Mouse (Mus musculus) heart, postnatal 25 days (tissue): ENCODE measurements around the gene Nr1h2. TPM values are rescaled to one million over a fixed set of nuclear protein-coding genes. Genes with fewer than 3 reads are reported as not detected.

Experiments
- DNase-seq: peaks from one replicate; pipeline ENCODE4 v3.0.0; 2022; ENCODE audit warnings: low spot score
- intact Hi-C: fragments of 180-260 bp; cut with DNase I; formaldehyde crosslinking; loops from one replicate; pipeline ENCODE4 v1.15.1; 2025
- total RNA-seq, 2 experiments: library from RNA; stranded (reverse); gene quantifications; 2 replicates each; pipeline ENCODE4 v1.2.3; 2021

Nr1h2 gene
- 10 to 100 TPM; 40.7 to 48.4 TPM for total RNA-seq

GRCm38 (mm10) chr7:44553826-44554225 lies at the start of gene Nr1h2:
Nr1h2 (minus strand) TSS chr7:44553951.
- intact Hi-C loops: loop anchor here (2.0 to 5.0 kb wide), 3 partner anchors 29 to 307 kb away; partner anchors contain the start of genes 1700028J19Rik, 2410002F23Rik and Mybpc2
- DNase-seq: peak; percentile 91

- DNase-seq: no peak
- intact Hi-C loops: no loop called here
Measured at GRCm38 (mm10) chr7:44603186-44603855, 49.6 kb upstream of the Nr1h2 start.

GRCm38 (mm10) chr7:44602443-44602842 lies 48.7 kb upstream of the Nr1h2 start:
- intact Hi-C loops: no loop called here
- no peak for DNase-seq

GRCm38 (mm10) chr7:44601646-44602045 lies 47.9 kb upstream of the Nr1h2 start:
- no peak for DNase-seq
- intact Hi-C loops: no loop called here

DNA sequence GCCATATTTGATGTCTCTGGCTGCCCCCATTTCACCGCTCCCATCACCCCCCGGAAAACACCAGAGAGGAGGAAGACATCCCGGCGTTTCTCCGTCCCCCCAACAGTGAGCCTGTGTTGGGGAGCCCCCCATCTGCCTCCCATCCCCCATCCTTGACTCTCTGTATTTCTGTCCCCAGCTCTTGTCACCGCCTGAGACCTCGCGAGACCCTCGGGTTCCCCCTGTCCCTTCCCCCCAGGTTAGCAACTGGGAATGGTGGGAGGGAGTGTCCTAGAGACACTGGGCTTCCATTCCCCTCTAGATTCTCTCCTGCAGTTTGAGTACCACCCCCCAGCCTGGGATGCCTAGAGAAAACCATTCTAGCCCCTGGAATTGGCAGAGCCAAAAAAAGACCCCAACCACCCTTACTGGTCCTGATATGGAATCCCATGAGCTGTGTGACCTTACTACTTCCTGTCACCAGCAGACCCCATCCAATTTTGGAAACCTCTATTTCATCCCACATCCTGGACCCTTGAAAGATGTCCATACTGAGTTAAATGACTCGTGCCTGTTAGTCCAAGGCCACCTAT lies 47.0 kb upstream of the Nr1h2 start:
- DNase-seq: no peak
- intact Hi-C loops: no loop called here

GRCm38 (mm10) chr7:44598336-44598735 lies 44.6 kb upstream of the Nr1h2 start:
- no peak for DNase-seq
- intact Hi-C loops: no loop called here

DNA sequence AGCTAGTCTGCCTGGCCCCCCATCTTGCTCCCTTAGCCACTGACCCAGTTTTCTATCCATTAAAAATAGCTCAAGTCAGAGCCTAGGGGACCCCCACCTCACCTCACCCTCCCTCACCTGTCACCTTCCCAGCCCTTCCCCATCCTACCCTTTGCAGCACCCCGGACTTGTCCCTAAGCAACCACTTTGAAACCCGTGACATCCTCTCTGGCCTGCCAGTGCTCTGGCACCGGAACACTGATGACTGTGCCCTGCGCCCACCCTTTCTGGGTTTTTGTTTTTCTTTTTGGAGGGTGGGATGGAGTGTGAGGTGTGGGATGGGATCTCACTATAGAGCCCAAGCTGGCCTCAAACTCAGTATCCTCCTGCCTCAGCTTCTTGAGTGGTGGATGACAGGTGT lies 43.9 kb upstream of the Nr1h2 start:
- DNase-seq: no peak

GRCm38 (mm10) chr7:44596996-44597538 lies 43.3 kb upstream of the Nr1h2 start:
- intact Hi-C loops: no loop called here
- DNase-seq: no peak

More for the DNA sequence above, 43.9 kb upstream of the Nr1h2 start:
- intact Hi-C loops: no loop called here

DNA sequence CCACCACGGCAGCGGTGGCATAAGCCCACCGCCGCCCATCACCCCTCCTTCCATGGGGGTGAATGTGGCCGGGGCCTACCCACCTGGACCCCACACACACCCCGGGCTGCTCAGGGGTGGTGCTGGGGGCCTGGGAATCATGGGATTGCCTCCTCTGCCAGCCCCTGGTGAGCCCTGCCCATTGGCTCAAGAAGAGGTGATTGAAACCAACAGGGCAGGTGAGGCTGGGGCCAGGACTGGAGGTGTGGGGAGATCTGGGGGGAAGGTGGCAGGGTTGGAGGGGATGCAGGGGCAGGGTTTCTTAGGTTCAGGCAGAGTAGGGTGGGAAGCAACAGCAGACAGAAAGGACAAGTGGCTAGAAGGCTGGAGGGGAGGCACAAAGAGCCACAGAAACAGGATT lies 42.3 kb upstream of the Nr1h2 start:
- intact Hi-C loops: no loop called here
- no peak for DNase-seq

- intact Hi-C loops: no loop called here
- DNase-seq: no peak
Measured at GRCm38 (mm10) chr7:44595131-44595561, 41.4 kb upstream of the Nr1h2 start.

DNA sequence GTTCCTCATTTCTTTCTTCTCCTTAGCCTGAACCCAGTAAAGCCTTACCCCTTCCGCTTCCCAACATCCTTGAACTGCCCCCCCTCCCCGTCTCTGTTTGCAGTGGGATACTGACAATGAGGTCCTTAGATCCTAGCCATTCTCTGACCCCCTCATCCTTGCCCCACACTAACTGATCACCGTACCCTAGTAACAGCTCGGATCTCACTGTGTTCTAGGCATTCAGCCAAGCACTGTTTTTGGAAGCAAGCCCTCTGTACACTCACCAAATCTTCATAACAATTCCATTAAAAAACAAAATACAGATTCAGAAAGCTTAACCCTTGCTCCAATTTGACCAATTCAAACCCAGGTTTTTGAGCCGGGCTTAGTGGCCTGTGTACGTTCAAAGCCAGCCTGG lies 40.5 kb upstream of the Nr1h2 start:
- intact Hi-C loops: no loop called here
- no peak for DNase-seq

GRCm38 (mm10) chr7:44593775-44594174 lies 40.0 kb upstream of the Nr1h2 start:
- intact Hi-C loops: no loop called here
- DNase-seq: peak; percentile 20

GRCm38 (mm10) chr7:44593051-44593450 lies 39.3 kb upstream of the Nr1h2 start:
- DNase-seq: no peak
- intact Hi-C loops: no loop called here

DNA sequence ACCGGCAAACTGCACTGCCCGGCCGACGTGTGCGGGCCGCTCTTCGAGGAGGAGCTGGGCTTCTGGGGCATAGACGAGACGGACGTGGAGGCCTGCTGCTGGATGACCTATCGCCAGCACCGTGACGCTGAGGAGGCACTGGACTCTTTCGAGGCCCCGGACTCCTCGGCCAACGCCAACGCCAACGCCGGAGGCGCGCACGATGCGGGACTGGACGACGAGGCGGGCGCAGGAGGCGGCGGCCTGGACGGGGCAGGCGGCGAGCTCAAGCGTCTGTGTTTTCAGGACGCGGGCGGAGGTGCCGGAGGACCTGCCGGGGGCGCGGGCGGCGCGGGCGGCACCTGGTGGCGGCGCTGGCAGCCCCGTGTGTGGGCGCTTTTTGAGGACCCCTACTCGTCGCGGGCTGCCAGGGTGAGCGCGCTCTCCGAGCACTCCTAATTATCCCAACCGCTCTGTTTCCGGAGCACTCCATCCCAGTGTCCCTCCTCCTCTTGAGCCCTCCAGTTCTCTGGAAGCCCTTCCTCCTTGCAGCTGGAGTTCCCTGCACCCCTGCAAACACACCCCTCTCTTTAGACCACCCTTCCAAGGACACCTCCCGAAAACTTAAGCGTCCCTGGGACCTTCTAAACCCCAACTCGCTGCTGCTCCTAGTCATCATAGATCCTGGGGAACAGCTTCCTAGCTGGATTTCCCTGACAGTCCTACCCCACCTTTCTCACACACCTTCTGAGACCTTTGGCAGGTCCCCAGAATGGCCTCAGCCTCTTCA lies 37.8 kb upstream of the Nr1h2 start:
- DNase-seq: no peak
- intact Hi-C loops: no loop called here

DNA sequence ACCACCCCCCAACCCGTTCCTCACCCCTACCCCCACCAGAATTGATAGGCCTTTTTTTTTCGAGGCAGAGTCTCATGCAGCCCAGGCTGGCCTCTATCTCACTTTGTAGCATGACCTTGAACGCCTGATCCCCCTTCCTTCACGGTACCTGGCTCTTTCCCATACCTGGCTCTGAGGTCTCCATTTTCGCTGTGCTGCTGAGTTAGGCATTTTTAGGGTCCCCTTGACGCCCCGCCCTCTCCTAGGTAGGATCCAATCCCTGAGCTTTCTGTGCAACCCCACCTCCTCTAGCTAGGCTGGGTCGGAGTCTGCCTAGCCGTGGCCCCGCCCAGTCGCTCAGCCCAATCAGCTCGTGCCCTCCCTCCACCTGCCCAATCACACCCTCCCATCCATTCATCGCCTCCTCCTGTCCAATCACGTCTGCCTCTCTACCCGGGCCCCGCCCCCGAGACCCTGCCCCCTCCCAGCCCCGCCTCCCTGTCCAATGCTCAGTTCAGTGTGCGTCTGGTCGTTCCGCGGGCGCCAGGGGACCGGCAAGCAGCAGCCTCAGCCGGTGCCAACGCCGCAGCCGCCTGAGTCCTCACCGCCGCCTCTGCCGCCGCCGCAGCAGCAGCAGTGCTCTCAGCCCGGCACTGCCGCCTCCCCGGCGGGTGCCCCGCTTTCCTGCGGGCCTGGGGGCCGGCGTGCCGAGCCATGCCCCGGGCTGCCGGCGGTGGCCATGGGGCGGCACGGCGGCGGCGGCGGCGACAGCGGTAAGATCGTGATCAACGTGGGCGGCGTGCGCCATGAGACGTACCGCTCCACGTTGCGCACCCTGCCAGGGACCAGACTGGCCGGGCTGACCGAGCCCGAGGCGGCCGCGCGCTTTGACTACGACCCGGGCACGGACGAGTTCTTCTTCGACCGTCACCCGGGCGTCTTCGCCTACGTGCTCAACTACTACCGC lies 36.9 kb upstream of the Nr1h2 start, which contains the start of gene Kcnc3:
Gene Kcnc3, plus strand, starts transcription at position 263 of the 946 bp plus-strand sequence.
- DNase-seq: peak; percentile 58
- intact Hi-C loops: no loop called here

DNA sequence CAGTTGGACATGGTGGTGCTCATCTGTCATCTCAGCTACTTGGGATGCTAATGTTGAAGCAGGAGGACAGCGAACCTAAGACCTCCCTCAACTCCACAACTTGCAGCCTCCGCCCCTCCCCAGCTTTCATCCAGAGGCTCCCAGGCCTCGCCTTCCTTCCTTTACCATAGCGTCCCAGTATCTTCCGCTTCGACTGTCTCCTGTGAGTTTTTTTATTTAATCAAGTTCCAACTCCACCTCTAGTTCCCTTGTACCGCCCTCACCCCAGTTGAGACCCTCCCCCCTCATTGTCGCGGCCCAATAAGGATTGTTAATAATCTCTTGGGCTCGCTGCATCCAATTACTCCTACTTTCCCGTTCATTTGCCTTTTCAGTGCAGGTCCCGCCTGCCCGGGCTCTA lies 36.2 kb upstream of the Nr1h2 start:
- intact Hi-C loops: no loop called here
- no peak for DNase-seq

GRCm38 (mm10) chr7:44589149-44589548 lies 35.4 kb upstream of the Nr1h2 start:
- peak; percentile 23 for DNase-seq
- intact Hi-C loops: no loop called here

DNA sequence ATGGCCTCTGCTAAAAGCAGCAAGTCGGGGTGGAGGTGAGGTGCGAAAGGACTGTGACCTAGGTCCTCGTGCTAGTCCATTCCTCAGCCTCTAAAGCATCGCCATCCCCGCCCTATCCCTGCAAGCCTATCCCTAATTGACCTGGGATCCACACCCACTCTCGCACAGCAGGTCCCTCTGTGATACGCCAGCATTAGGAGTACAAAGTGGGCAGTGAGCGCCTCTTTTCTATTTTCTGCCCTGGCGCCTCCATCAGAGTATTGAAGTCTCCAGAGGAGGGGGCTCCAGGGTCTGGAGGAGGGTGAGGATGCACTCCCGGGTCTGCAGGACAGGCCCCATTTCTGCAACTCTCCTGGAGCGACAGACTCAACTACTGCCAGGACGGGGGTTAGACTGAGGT lies 34.6 kb upstream of the Nr1h2 start:
- intact Hi-C loops: no loop called here
- no peak for DNase-seq

DNA sequence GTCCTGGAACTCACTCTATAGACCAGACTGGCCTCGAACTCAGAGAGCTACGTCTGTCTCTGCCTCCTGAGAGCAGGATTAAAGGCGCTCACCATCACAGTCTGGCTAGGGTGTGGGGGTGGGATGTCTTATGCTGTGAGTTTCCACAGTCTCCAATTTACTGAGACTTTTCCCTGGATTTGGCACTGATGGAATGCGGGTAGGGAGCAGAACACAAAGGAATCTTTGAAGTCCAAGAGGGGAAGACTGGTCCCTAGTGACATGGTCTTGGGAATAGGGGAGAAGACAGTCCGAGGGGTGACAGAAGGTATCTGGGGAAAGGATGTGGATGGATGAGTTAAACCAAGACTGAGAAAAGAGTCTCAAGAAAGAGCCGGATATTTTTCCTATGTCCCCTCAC lies 33.9 kb upstream of the Nr1h2 start:
- intact Hi-C loops: no loop called here
- no peak for DNase-seq

DNA sequence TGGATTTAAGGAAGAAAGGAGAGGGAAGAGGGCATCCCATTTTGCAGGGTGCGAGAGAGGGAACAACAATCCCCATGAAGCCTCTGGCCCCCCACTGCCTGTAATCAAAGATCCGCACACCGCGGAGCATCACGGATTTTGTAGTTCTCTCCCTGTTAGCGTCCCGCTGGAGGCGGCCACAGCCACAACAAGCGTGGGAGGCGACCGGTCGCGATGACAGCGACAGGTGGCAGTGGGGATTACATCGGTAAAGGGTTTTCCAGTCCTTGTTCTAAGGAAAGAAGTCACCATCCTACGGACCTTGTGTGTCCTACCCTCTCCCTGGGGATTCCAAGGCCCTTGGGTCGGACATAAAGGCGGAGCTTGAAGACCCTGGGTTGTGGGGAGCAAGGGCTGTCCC lies 33.2 kb upstream of the Nr1h2 start:
- no peak for DNase-seq

More for the DNA sequence above, 33.2 kb upstream of the Nr1h2 start:
- intact Hi-C loops: no loop called here
